Mouse (Mus musculus): ENCODE measurements around the gene Ctnna2.
A peak's percentile ranks its signal among the peaks of the same experiment; 100 is the strongest.

Ctnna2 gene

DNA sequence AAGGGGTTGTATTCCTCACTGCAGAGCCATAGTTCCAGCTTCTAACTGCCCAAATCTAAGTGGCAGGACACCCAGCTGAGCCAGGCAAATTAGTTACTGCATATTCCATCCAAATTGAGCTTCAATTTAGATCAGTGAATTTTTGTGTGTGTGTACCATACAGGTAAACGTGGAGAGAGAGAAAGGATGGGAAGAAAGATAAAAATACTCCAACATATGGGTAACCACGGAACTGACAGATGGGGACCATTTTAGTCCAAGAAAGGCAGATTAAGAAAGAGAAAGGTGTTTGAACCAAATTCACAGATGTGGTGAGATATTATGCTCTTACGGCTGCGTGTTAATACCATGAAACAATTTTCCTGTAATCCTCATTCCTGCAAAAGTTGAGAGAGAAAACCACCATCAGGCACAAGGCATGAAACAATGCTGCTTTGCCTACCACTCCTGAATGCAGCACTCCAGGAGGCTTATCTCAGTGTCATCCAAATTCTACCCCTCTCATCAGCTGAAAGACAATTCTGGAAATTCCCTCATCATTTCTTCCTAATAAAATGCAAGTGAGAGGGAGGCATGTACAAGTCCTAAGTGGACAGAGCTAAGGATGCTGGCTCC, 840.1 kb downstream of the Ctnna2 start:
- no peak for DNase-seq (ENCODE audit: low spot score)

DNA sequence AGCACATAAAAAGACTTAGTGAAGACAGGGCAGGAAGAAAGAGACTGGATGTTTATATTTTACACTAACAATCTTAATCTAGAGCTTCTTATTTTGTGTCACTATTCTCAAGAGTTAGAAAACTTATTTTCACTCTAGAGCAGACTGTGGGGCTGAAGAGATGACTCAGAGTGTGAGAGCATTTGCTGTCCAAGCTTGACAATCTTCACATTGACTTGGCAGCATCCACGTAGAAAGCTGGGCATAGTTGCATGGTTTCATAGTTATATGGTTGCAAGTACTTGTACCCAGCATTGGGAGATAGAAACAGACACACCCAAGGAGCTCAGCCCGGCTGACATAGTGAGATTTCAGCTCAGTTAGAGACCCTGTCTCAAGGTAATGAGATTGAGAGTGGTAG, 858.6 kb downstream of the Ctnna2 start:
- DNase-seq (ENCODE audit: low spot score) = no peak

DNA sequence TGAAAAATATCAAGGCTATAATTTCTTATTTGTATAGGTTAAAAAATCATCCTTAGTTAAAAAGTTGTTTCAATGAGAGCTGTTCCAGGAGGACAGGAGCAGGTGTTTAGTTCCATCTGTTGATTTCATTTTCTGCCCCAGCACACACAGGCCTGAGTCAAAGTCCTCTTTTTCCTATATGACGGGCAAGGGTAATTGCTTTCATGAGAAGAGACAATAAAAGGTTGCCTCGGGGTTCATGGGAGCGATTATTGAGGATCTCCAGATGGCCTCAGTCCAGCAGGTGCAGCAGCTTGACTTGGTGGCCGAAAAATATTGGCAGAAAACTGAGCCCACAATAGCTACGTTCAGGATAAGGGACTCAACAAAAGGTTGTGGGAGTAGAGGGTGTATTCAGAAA, 859.0 kb downstream of the Ctnna2 start:
- no peak for DNase-seq (ENCODE audit: low spot score)

DNA sequence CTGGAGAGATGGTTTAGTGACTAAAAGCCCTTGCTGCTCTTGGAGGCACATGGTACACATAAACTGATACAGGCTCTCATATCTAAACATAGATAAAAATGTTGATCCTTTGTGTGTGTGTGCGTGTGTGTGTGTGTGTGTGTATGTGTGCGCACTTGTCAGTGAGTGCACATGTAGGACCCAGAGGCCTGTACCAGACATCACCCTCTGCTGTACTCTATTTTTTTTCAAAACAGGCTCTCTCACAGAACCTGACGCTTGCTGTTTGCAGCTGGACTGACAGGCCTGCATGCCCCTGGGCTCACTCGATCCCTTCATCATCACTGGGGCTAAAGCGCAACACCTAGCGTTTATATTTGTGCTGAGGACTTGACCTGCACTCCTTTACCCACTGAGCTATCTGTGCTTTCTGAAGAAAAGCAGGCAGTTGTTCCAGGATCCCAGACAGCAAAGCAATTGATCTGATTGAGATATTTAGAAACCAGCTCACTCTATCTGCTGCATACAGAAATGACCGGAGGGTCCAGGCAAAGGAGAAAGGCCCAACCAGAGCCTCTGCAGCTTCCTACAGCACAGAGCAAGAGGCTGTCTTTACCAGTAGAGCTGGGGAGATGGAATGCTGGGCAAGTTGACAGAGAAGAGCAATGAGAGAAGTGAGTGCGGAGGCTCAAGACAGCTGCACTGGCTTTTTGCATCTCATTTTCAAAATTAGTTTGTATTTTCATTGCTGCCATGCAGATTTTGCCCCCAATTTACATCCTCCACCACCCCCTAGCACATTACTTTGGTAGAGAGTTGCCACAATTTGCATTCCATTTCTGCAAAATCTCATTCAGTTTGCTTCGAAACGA, 870.2 kb downstream of the Ctnna2 start:
- no peak for DNase-seq (ENCODE audit: low spot score)

DNA sequence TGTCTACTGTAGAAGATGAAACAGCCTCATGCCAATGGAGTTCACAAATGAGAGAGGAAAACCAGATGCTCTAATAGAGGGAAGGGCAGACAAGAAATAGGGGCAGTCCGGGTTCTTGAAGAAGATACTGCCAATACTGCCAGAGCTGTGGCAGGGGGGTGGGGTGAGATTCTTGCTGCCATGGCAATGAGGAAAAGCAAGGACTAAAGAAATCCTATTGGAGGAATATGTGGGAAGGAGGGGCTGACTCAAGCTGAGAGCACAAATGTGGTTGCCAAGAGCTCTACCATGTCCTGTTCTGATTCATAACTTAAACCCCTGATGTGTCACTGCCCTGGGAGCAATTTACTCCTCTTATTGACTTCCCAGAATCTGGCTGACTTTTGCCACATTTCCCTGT, 878.5 kb downstream of the Ctnna2 start:
- DNase-seq (ENCODE audit: low spot score) = no peak

DNA sequence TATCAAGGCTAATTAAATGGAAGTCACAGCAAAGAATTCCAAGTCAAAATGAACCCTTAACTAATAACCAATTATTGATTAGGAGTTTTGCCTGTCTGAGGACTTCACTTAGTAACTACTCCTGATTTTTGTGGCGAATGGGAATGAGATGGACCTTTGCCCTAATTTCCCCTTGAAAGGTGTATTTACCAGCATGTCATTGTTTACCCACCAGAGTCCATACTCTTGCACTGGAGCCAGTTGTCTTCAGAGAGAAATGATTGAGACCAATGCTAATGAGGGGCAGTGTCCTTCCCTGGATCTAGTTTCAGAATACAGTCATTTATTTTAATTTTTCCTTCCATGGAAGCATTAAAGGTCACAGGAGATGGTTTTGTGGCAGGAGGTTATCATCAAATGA, 881.0 kb downstream of the Ctnna2 start:
- DNase-seq (ENCODE audit: low spot score) = no peak

DNA sequence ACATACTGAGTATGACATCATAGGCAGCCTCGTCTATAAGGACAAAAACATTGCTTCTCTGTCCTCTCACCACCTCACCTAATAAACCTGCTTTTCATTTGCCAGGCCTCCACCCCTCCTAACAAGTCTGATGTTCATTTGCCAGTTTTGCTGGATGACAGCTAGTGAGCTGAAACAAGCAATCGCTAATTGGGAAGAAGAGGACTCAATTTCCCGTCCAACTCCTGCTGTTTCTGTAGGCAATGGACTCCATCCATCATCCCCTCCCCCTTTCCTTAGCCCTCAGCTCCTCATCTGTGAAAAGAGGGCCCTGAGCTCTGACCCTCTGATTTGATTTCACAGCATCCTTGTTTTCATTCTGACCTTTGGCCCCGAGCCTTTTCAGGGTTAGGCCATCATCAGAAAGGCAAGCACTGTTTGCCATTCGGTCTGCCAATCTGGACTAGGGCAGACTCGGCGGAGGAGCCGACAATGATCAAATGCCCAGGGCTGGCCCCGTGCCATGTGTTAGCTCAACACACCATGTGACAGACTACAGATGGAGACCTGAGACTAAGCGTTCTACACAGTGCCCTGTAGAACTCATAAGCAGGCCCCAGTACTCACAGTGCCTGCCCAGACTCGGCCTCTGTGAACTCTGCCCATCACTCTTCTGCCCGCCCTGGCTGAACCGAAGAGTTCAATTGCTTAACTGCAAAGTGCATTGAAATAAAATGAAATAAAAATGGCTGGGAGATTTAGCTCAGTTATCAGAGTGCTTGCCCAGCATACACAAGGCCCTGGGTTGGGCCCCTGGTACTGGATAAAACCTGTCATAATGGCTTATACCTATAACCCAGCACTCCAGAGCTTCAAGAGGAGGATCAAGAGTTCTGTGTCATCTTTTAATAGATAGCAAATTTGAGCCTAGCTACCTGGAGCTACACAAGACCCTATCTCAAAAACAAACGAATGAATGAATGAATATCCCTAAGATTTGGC, 903.8 kb downstream of the Ctnna2 start:
- peak; percentile 9 for DNase-seq (ENCODE audit: low spot score)

DNA sequence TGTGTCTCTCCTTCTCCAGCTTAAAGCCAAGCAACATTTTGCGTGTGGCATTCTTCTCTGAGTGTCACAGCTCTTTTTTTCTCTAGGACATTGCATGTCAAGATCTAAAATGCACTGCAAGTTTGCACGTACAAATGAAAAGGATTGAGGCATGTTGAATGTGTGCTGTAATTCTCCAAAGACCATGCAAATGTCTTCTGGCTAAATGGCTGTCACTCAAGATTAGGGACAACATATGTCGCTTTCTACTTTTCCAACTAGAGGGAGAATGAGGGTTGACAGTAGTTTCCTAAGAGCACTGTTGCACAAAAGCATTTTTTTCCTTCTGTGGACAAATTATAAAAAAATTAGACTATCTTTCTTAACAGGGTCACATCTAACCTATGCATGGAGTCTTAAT, 909.9 kb downstream of the Ctnna2 start:
- no peak for DNase-seq (ENCODE audit: low spot score)

DNA sequence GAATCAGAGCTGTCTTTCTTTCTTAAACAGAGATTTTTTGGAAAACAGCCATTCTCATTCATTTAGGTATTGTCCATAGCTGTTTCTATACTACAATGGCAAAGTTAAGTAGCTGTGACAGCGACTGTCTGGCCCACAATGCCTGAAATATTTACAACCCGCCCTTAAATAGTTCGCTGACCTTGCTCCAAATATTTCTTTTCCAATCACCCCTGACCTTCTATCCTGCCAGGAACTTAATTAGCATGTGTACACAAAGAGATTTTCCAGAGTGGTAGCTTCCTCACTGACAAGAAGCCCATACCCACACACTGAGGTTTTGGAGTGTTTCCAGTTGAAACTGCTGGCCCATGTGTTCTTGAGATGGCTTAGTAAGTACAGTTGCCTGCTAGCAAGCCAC, 928.8 kb downstream of the Ctnna2 start:
- DNase-seq (ENCODE audit: low spot score) = no peak

DNA sequence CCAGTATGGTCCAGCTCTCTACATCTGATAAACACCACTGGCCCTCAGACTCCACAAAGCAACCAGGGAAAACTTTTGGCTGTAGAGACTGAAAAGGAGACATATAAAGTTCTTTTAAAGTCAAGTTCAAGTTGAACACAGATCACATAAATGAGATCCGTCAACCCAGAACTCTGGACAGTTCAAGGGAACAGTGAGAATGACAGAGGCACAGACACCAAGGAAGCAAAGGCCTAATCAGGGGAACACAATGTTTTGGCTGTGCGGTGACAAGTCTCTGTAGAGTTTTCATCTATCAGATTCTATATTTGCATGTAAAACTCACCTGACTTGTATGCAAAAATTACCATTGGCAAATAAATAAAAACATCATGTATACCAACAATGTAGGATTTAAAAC, 929.3 kb downstream of the Ctnna2 start:
- DNase-seq (ENCODE audit: low spot score) = no peak

DNA sequence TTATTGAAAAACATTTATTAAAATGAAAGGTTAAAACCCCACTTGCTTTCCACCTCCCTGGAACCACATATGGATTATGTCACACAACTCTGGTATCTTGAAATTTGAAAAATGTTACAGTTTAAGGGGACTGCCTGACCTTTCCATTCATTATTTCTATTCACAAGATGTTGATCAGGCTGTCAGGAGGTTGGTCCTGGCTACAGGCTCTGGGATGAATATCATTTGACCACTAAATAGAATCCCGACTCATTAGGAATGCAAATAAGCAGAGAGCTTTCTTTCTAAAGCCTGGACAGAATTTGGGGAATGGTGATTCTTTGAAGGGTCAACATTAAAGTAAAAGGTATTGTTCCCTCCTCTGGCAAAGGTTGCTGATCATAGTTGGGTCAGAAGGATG, 931.9 kb downstream of the Ctnna2 start:
- no peak for DNase-seq (ENCODE audit: low spot score)

DNA sequence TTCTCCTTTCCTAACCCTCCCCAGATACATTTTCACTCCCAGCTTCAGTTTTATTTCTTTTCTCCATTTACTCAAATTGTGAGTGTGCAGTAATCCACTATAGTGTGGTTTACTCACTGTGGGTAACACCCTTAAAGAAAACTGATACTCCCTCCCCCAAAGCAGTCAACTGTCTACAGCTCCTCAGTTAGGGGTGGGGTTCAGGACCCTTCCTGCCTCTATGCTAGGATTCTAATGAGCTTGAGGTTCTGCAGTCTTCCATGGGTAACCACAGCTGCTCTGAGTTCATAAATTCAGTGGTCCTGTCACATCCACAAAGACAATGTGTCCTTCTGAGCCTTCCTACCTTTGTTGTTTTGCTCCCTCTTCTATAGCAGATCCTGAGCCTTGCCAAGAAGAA, 954.4 kb downstream of the Ctnna2 start:
- DNase-seq (ENCODE audit: low spot score) = no peak

DNA sequence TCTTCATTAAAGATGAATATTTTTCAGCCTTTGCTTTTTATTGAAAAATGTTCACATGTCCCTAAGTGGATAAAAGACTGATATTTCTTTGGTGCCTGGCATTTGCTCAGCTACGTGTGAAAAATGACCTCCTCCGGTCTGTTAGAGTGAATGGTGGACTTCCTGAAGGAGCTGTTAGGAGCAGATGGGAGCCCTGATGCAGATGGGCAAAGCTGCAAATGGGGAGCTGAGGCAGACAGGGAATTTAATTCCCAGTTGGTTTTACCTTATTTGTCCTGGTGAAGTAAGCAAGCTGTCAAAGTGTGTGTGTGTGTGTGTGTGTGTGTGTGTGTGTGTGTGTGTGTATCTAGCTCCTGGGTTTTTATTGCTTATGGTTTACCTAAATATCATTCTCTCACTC, 966.3 kb downstream of the Ctnna2 start:
- no peak for DNase-seq (ENCODE audit: low spot score)

DNA sequence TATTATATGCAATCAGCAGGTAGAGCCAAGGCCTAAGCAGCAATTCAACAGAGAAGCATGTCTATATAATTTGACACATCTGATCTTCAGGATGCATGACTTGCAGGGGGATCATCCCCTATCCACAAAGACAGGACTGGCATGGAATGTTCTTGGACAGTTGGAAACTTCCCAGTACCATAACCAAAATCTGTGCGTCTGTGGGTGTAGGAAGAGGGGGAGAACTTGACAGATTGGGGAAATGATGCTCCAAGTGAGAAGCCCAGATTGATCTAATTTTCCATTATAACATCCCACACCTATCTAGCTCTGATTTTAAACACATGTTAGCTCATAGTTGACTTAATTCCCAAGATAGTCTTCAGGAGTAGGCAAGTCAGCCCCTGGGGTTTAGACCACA, 968.5 kb downstream of the Ctnna2 start:
- no peak for DNase-seq (ENCODE audit: low spot score)

DNA sequence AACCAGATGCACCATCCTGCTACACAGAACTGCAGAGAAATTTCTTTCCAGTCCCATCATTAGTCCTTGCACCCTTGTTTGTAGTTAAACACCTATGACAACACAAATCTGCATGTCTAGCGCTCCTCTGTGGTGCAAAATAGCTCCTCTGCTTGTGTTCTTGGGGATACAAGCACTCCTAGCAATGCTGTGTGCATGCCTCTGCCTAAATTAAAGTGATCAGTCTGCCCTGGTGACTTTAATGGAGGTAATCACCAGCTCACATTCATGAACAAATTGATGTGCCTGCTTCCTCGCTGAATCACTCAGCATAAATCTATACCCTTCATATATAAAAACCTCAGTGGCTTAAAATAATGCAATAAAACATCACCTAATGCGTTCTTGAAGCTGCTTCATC, 987.4 kb downstream of the Ctnna2 start:
- DNase-seq (ENCODE audit: low spot score) = no peak

DNA sequence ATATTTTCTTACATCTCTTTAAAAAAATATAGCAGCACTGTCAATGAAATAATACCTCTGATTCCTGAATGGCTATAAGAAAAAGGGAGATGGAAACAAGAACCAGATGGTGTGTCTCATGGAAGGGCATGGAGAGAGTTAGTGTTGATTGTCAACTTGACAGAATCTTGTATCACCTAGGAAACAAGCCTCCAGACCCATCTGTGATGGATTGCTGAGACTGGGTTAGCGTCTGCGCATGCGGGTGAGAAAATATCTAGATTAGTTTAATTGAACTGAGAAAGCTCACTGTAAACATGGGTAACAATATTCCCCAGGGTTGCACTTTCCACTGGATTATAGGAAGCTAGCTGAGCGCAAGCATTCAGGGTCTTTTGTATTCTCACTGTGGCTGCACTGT, 994.7 kb downstream of the Ctnna2 start:
- DNase-seq (ENCODE audit: low spot score) = no peak

DNA sequence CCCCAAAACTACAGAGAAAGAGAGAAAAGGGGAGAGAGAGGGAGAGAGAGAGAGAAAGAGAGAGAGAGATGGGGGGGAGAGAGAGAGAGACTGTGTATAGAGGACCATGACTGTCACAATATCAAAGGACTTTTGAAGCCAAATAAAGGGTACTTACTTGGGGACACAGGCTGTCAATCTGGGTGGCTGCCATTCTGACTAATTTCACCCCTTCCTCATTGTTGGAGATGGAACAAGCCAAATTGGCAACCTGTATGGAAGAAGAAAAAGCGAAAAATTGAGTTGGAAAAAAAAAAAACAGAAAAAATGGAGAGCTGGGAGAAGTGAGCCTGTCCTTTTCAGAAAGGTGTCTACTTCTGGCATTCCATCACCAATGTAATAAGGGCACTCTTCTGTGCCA, 997.8 kb downstream of the Ctnna2 start:
- DNase-seq (ENCODE audit: low spot score) = no peak

DNA sequence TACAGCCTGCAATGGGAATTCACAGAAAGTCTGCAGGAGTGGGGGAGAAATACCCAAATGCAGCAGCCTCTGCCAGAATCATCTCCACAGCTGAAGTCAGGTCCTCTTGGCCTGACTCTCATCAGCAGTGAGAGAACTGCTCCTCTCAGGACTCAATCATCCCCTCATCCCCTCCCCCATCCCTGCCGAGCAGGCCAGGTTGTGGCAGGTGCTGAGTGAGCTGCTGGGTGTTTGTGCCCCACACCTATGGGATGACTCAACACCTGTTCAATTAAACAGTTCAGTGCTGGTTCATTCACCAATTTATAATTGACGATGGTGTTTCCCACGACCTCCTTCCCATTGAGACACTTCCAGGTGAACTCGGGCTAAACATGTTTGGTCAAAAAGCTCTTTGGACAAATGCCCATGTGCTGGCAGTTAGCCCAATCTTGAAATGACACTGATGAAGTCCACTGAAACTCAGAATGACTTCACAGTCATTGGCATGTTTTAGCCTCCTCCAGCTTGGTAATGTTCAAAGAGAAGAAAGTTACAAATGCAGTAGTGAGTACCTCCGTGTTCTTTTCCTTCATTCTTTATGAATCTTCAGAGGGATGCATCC, 1000.1 kb downstream of the Ctnna2 start:
- DNase-seq (ENCODE audit: low spot score) = no peak

DNA sequence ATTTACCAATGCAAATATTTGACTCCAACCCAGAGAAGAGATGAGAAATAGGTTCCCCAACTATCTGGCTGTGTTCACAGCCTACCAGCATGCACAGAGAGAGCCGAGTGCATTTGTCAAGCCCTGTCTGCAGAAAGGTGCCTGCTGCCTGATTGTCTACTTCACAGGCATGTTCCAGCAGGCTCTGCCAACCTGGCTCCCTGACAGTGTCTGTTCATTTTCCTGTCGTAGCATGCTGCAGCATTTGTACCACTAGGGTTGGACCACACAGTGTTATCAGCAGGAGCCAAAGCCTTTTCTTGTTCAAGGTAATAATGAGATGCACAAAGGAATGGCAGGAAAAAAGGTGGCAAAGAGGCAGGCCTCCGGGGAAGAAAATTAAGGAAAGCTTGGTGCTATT, 1001.7 kb downstream of the Ctnna2 start:
- no peak for DNase-seq (ENCODE audit: low spot score)

DNA sequence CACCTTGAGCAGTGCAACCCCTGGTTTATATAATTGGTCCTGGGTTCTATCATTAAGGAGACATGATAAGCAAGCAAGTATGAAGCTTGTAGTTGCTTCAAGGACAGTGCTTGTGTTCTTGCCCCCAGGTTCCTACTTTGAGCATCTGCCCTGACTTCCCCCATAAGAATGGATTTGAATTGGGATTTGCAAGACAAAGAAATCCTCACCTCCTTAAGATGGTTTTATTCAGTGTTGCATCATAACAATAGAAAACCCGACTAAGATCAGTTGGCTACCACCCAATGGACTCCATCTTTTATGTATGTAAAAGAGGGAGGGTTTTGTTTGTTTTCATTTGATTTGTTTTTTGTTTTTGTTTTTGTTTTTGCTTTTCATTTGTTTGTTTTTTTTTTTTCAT, 1005.2 kb downstream of the Ctnna2 start:
- DNase-seq (ENCODE audit: low spot score) = no peak

DNA sequence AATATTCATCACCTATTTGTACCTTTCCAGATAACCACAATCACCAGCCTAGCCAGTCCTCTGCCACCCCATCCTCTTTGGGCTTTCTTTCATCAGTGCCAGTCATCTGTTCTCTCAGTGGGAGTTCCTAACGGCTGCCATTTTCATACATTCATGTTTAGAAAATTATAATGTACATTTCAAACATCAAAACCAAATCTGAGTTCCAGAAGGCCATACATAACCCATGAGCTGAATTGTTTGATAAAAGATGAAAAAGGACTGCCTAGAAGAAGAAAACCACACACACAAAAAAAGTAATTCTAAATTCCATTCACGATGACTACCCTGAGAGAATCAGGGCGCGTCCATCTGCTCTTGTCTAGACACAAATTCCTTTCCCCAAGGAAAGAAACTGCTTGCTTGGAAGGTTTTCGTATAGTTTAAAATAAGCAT, 1014.5 kb downstream of the Ctnna2 start:
- DNase-seq (ENCODE audit: low spot score) = no peak

DNA sequence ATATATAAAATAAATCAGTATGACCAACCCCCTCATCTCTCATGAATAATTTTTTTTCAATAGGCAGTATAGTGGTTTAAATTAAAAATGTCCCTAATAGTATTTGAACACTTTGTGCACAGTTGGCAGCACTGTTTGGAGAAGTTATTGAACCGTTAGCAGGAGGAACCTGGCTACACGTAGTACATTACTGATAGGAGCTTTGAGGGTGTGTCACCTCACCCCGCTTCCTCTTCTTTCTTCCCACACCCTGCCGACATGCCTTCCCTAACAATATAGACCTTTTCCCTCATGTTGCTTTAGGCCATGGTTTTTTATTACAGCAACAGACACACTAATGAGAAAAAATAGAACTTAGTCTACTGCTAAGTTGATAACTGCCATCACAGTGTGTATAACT, 1071.4 kb downstream of the Ctnna2 start:
- DNase-seq (ENCODE audit: low spot score) = no peak
